Mouse (Mus musculus): ENCODE results near the gene Pigo. TPM values are rescaled to one million over a fixed set of nuclear protein-coding genes. Genes with fewer than 3 reads are reported as not detected.
"Not testable (repeated sequence)": the region's sequence is repeated elsewhere in the genome, so short reads cannot be mapped to it uniquely, and the experiment has no call there.

Gene Pigo
- total RNA-seq, 2 experiments from 2014 or later, result 33.9 TPM

DNA sequence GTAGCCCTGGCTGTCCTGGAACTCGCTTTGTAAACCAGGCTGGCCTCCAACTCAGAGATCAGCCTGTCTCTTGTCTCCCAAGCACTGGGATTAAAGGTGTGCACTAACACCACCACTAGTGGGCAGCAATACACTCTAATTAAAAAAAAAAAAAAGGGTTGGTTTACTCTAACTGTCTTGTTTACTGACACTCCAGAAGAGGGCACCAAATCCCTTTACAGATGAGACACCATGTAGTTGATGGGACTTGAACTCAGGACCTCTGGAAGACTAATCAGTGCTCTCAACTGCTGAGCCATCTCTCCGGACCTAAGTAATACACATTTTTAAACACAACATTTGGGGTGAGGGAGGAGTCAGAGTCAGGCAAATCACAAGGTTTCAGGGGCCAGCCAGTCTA, 19.9 kb downstream of the Pigo start:
- no peak for DNase-seq (ENCODE audit: extremely low spot score in 1 of 2, low spot score in 1 of 2)

DNA sequence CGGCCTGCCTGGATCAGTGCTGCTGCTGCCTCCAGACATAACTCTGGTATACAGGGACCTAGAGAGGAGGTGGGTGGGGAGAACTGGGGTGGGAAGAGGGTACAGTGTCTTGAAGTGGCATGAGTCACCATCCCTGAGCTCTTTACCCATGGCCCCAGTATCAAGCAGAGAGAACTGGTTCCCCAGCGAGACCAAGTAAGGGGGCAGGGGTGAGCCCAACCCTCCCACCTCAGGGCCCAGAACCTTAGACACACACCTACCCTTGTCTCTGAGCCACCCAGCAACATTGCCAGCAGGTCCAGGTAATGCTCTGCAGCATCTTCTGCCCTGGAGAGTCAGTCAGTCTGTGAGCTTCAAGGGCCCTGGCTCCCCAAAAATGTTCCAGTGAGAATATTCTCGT, 20.7 kb downstream of the Pigo start:
- no peak for DNase-seq (ENCODE audit: extremely low spot score in 1 of 2, low spot score in 1 of 2)

DNA sequence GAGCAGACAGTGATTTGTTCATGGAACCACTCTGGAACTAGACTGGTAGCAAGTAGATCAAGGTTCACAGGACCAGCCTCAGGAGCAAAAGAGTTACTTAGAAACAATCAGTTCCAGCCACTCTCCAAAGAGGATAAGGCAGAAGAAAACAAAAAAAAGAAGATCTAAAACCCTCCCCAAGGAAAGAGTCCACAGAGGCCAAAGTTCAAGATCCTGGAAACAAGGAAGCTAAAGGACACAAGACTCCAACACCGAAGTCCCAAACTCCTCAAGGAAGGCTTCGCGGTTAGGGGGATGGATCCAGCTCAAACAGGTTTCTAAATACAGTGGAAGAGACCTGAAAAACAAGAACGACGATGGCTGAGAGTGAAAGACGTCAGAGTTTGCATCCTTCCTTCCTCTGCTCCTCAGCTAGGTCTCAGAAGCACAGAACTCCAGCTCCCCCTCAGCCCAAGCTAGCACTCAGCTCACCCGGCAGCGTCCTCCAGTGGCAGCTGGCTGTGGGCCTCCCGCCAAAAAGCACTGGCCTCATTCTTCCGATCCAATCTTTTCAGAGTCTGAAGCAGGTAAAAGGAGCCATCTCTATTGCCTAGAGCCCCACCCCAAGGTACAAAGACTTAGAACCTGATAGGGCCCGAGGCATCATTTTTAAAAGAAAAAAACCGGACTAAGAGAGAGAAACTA, 22.7 kb downstream of the Pigo start:
- DNase-seq (ENCODE audit: extremely low spot score in 1 of 2, low spot score in 1 of 2), result no peak

DNA sequence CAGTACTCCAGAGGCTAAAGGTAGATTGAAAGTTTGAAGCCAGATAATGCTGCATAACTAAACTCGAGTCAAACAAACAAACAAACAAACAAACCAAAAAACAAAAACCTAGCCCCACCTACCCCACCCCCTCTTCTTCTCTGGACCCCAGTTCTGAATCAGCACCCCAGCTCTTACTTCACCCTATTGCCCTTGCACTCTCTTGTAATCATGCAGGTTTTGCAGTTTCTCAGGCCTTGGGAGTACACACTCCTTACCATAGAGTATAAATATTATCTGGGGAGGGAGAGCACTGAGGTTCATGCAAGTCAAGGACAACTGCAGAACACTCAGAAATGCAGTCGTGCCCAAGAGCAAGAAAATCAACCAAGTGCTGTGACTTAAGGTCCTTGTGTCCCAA, 24.3 kb downstream of the Pigo start:
- no peak for DNase-seq (ENCODE audit: extremely low spot score in 1 of 2, low spot score in 1 of 2)

DNA sequence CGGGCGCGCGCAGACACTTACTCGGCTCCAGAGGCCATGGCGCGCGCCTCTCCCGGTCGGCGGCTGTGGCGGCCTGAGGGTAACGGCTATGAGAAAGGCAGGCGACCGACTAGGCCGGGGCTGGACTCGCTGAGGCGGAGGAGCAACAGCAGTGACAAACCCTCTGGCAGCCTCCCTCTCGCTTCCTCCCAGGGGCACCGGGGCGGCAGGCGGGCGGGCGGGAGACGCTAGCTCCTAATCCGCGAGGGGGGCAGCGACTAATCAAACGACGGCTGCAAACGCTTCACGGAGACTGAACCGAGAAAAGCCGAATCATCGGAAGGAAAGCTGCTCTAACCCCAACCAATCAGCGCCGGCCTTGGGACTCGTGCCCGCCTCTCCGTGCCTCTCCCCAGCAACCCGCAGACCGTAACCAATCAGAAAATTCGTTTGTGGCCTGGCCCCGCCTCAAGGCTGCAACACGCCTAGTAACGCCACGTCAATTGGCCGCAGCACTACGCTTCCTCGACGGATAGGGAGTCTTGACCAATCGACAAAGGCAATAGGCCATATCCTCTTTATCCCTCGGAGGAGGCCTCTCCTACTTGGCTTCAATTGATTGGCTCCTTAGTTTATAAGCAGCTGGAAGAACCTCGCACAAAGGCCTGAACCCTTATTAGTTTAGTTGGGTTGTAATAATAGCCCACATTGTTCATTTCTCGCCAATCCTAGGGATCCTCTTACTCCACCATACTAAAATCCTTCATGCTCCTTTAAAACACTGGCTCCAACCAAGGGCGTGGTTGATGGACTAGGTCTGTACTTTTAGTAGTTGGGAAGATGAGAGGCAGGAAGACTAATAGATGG, 25.3 kb downstream of the Pigo start, which contains the start of gene Vcp:
Vcp (minus strand) TSS at position 367 of the 846 bp plus-strand sequence.
- peak; percentile 92 to 95 for DNase-seq (ENCODE audit: extremely low spot score in 1 of 2, low spot score in 1 of 2)

DNA sequence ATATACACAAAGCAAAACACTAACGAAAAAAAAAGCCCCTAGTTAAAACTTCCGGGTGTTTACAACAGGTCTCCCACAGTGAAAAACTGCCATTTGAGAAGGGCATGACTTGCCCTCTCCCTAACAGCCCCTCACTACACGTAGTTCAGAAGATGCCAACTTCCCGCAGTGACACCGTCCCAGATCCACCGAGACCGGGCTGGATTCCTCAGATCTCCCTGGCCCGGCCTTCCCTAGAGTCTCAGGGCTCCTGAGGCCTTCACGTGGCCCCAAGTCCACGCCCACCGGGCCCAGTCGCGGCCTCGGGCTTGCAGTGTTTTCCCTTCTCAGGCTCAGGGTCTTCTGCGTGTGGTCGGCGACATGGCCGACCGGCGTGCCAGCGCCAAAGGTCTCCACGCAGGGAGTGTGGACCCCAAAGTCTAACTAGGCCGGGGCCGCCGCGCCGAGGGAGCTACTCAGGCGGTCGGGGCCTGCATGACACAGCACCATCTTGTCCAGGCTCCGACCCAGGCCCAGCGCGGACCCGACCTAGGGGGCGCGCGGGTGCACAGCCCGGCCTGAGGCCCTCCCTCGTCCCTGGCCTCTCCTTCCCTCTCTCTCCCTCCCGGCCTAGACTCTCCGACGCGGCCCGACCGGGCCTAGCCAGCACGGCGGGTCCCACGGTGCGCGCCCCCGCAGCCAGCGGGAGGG, 26.0 kb downstream of the Pigo start:
- peak; percentile 52 to 62 for DNase-seq (ENCODE audit: extremely low spot score in 1 of 2, low spot score in 1 of 2)

DNA sequence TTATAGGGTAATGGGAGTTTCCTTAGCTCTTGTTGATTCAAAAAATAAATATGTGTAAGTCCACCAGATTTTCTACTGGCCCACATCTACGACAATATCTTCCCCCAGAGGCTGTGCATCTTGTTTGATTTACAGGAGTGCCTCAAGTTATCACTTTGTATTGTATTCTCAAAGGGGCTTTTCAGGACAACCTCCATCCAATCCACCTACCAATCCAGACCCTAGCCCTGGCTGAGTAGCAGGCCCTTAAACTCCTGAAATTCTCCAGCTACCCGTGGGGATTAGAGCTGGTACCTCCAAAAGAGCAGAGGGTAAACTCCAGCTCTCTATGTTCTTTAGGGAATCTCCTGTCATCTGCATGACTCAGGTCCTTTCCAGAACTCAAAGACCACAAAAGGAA, 27.6 kb downstream of the Pigo start:
- no peak for DNase-seq (ENCODE audit: extremely low spot score in 1 of 2, low spot score in 1 of 2)

DNA sequence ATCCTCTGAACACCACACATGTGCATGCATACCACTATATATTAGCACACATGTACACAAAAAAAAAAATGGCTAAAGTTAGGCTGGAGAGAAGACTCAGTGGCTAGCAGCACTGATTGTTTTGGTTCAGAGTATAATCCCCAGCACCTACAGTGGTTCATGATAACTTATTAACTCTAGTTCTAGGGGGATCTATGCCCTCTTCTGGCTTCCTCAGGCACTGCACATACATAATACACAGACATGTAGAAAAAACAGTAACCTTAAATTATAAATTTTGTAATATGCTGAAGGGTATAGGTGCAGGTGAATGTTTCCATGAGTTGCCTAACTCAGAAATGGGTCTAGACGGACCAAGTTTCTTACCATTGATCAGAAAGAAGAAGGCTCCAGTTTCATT, 37.3 kb downstream of the Pigo start:
- no peak for DNase-seq (ENCODE audit: extremely low spot score in 1 of 2, low spot score in 1 of 2)

DNA sequence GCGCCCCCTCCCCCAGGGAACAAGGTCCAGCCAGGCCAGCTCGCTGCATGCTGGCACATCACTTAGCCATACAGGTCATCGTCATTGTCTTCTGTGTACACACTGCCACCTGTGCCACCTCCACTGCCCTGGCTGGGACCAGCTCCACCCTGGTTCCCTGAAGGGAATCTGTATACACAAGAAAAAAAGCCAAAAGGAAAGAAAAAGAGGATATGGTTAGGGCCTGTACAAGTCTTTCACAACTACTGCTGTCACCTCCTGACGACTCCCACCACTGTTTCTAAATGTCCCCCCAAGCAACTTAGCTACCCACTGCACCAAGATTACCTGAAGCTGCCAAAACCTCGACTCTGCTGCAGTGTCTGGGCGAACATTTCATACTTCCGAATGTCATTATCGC, 45.2 kb downstream of the Pigo start:
- not testable (repeated sequence) for DNase-seq (ENCODE audit: extremely low spot score in 1 of 2, low spot score in 1 of 2)

DNA sequence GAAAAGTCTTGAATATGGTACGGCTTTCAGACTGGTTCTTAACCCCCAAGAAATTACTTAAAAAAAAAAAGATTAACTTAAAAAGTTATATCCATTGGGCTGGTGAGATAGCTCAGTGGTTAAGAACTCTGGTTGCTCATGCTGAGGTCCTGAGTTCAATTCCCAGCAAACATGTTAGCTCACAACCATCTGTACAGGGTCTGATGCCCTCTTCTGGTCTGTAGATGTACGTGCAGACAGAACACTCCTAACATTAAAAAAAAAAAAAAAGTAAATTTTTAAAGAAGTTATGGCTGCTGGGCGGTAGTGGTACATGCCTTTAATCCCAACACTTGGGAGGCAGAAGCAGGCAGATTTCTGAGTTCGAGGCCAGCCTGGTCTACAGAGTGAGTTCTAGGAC, 47.6 kb downstream of the Pigo start:
- DNase-seq (ENCODE audit: extremely low spot score in 1 of 2, low spot score in 1 of 2), result no peak

DNA sequence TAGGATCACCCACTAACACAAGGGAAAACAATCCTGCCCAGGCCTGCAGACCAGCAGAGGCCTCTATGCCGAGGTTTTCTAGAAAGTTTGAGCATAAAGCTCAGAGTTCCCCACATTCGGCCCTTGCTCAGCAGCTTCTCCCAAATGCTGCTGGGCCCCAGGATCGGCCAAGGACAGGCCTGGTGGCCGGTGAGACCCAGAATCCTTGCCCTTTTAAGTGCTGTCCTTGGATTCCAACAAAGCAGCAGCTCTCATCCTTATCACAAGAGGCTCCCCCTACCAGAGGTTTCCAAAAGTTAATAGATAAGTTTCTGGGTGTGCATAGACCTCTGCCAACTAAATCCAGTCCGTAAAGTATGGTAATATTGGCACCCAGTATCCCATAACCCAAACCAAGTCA, 51.8 kb downstream of the Pigo start:
- no peak for DNase-seq (ENCODE audit: extremely low spot score in 1 of 2, low spot score in 1 of 2)

DNA sequence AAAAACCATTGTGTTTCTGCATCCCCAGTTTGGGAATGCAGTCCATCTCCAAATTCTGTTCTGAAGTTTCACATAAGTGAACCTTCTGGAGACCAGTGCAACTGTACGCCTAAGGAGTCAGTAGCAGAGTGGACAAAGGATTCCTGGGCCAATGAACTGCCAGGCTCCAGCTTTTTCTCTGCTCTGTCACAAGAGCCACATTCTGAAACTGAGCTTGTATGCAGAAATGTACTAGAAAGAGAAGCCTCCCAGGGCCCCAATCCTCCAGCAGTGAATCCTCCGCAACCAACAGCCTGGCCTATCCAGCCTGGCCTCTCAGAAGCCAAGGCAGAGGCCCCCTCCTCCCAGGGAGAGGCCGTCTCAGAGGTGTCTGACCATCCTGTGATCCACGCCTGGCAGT, 52.7 kb downstream of the Pigo start:
- no peak for DNase-seq (ENCODE audit: extremely low spot score in 1 of 2, low spot score in 1 of 2)

DNA sequence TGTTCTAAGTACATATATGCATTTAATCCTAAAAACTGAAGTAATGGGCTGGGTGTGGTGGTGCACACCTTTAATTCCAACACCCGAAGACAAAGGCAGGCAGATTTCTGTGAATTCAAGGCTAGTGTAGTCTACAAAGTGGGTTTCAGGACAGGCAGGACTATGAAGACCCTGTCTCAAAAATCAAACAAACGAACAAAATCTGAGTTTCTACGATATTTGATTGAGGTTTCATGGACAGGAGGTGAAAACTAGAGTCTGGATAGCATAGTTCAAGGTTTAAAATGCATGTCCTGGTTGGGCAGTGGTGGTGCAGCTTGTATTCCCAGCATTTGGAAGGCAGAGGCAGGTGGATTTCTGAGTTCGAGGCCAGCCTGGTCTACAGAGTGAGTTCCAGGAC, 56.3 kb downstream of the Pigo start, which contains the start of gene 1700022I11Rik:
1700022I11Rik (plus strand) TSS at position 301 of the 400 bp plus-strand sequence.
- no peak for DNase-seq (ENCODE audit: extremely low spot score in 1 of 2, low spot score in 1 of 2)

Other genes starting within 250 kb of the Pigo start
- gene Fam205a1, start 171.9 kb downstream of the Pigo start, total RNA-seq (2021), result under 1 TPM; 0.12 to 0.20 TPM
- gene Gm12394, start 169.0 kb downstream of the Pigo start, total RNA-seq (2021), result under 1 TPM; 0.64 to 0.80 TPM
- under 1 TPM; 0.64 to 0.87 TPM for gene Fam205c, start 151.6 kb downstream of the Pigo start, total RNA-seq (2021)
- gene Phf24, start 109.2 kb downstream of the Pigo start, total RNA-seq (2021), result 100 to 1,000 TPM; 137 to 149 TPM
- gene Dnajb5, start 76.0 kb downstream of the Pigo start, total RNA-seq (2021), result 100 to 1,000 TPM; 208 to 224 TPM
- not detected for gene 1700022I11Rik, start 56.2 kb downstream of the Pigo start, total RNA-seq (2021)
- 100 to 1,000 TPM; 191 to 201 TPM for gene Vcp, start 25.3 kb downstream of the Pigo start, total RNA-seq (2021)
- 1 to 10 TPM; 7.7 to 8.7 TPM for gene Fancg, start 15.3 kb downstream of the Pigo start, total RNA-seq (2021)
- 100 to 1,000 TPM in 1 of 2 experiments, 10 to 100 TPM in 1; 85.6 to 108 TPM for gene Stoml2, start 5.9 kb upstream of the Pigo start, total RNA-seq (2021)
- 10 to 100 TPM; 32.9 to 37.7 TPM for gene Fam214b, start 20.4 kb upstream of the Pigo start, total RNA-seq (2021)
- 10 to 100 TPM; 32.7 to 49.6 TPM for gene Unc13b, start 33.1 kb upstream of the Pigo start, total RNA-seq (2021)
- gene Atp8b5, start 241.3 kb upstream of the Pigo start, total RNA-seq (2021), result under 1 TPM; 0.12 to 0.23 TPM